Mouse (Mus musculus) embryo, embryonic 11 days (tissue): Measurements from ENCODE around the gene Atp5b.
"Not testable (repeated sequence)": the region's sequence is repeated elsewhere in the genome, so short reads cannot be mapped to it uniquely, and the experiment has no call there.

Experiments
- DNase-seq: peaks from one replicate; pipeline ENCODE4 v3.0.0-alpha.2; 2015

Atp5b gene

GRCm38 (mm10) chr10:128070432-128070831 is 12.6 kb upstream of the Atp5b start:
- not testable (repeated sequence) for DNase-seq

GRCm38 (mm10) chr10:128078269-128078668 is 4.8 kb upstream of the Atp5b start:
- not testable (repeated sequence) for DNase-seq

- DNase-seq = no peak
These were observed 2.6 kb upstream of the Atp5b start for GRCm38 (mm10) chr10:128080496-128080895.

- no peak for DNase-seq
These were observed 1.1 kb upstream of the Atp5b start for GRCm38 (mm10) chr10:128081807-128082476.

- DNase-seq = no peak
These were observed 630 bp upstream of the Atp5b start for GRCm38 (mm10) chr10:128082477-128082808.

- DNase-seq = no peak
These were observed 615 bp downstream of the Atp5b start for GRCm38 (mm10) chr10:128083688-128084087.

GRCm38 (mm10) chr10:128084160-128084559 is 1.1 kb downstream of the Atp5b start:
- DNase-seq = no peak

GRCm38 (mm10) chr10:128086391-128086790 is 3.3 kb downstream of the Atp5b start:
- DNase-seq = peak; percentile 60

- not testable (repeated sequence) for DNase-seq
These were observed 4.1 kb downstream of the Atp5b start for GRCm38 (mm10) chr10:128087216-128087615.

- DNase-seq = no peak
These were observed 5.1 kb downstream of the Atp5b start for GRCm38 (mm10) chr10:128088181-128088580.

- no peak for DNase-seq
These were observed 6.8 kb downstream of the Atp5b start for GRCm38 (mm10) chr10:128089842-128090241.

GRCm38 (mm10) chr10:128090651-128091563 is 7.8 kb downstream of the Atp5b start:
- peak; percentile 89 for DNase-seq

GRCm38 (mm10) chr10:128091564-128092505 is 8.8 kb downstream of the Atp5b start, which contains the start of gene Baz2a:
Gene Baz2a (plus strand): TSS chr10:128091577.
- DNase-seq = peak; percentile 59

- peak; percentile 88 for DNase-seq
These were observed 9.7 kb downstream of the Atp5b start for GRCm38 (mm10) chr10:128092506-128093495.

GRCm38 (mm10) chr10:128093496-128094294 is 10.6 kb downstream of the Atp5b start:
- DNase-seq = no peak

- DNase-seq = peak; percentile 93
These were observed 11.4 kb downstream of the Atp5b start for GRCm38 (mm10) chr10:128094340-128094968.

- DNase-seq = no peak
These were observed 12.0 kb downstream of the Atp5b start for GRCm38 (mm10) chr10:128095003-128095636.

GRCm38 (mm10) chr10:128096313-128096692 is 13.2 kb downstream of the Atp5b start:
- DNase-seq = no peak

GRCm38 (mm10) chr10:128096693-128097586 is 13.9 kb downstream of the Atp5b start:
- peak; percentile 96 for DNase-seq
